Mouse (Mus musculus) midbrain, embryonic 13.5 days (tissue): ENCODE results near the gene Tdrd1. TPM values are rescaled to one million over a fixed set of nuclear protein-coding genes. Genes with fewer than 3 reads are reported as not detected.
"Not testable (repeated sequence)": the region's sequence is repeated elsewhere in the genome, so short reads cannot be mapped to it uniquely, and the experiment has no call there.

Experiments used
- ATAC-seq: fragments of 200-750 bp; cut with Nextera tagmentation; 2 replicates; pipeline ENCODE4 v1.8.0; 2017; ENCODE audit warnings: mild to moderate bottlenecking, moderate TSS enrichment, moderate library complexity
- H3K27ac ChIP-seq: fragments of 300-500 bp; sonication (generic); 2 replicates; pipeline ENCODE4 v1.5.1; 2015; ENCODE audit warnings: inconsistent platforms, mild to moderate bottlenecking, moderate library complexity
- H3K27me3 ChIP-seq: fragments of 300-500 bp; sonication (generic); 2 replicates; pipeline ENCODE4 v1.6.1; 2015; ENCODE audit warnings: mild to moderate bottlenecking, inconsistent platforms
- H3K36me3 ChIP-seq: fragments of 300-500 bp; sonication (generic); 2 replicates; pipeline ENCODE4 v1.6.1; 2015; ENCODE audit warnings: mild to moderate bottlenecking, inconsistent platforms
- H3K4me1 ChIP-seq: fragments of 300-500 bp; sonication (generic); replicated peaks from 2 replicates; pipeline ENCODE4 v1.6.1; 2015; ENCODE audit warnings: inconsistent platforms
- H3K4me2 ChIP-seq: fragments of 300-500 bp; sonication (generic); replicated peaks from 2 replicates; pipeline ENCODE4 v1.6.1; 2015; ENCODE audit warnings: moderate library complexity, mild to moderate bottlenecking, inconsistent platforms
- H3K4me3 ChIP-seq: fragments of 300-500 bp; sonication (generic); replicated peaks from 2 replicates; pipeline ENCODE4 v1.5.1; 2015; ENCODE audit warnings: mild to moderate bottlenecking, inconsistent platforms
- H3K9ac ChIP-seq: fragments of 300-500 bp; sonication (generic); replicated peaks from 2 replicates; pipeline ENCODE4 v1.6.1; 2015; ENCODE audit warnings: mild to moderate bottlenecking, inconsistent platforms
- H3K9me3 ChIP-seq: fragments of 300-500 bp; sonication (generic); 2 replicates; pipeline ENCODE4 v1.6.1; 2016; ENCODE audit warnings: mild to moderate bottlenecking, inconsistent platforms
- WGBS: fragments of 180-500 bp; shearing (Covaris S2); methylation state at CpG from one replicate; pipeline ENCODE4 v1.1.7; 2015; 5-methylcytosine and 5-hydroxymethylcytosine counted together
- polyA plus RNA-seq: library from polyadenylated mRNA; unstranded; fragments of >200 nt; fragmentation: Nextera tagmentation; extraction: Ambion mirVana; gene quantifications from 2 replicates; pipeline ENCODE4 v1.2.1, GENCODE M21; 2015

The Tdrd1 gene
- 0.42 and 0.62 TPM in 2 replicates for polyA plus RNA-seq

- Histone ChIP-seq H3K4me1 (peaks cover 5% of the 10 kb centered on the region), H3K27ac (no peak within 1 kb of the TSS), H3K4me3 (0 out of 2 replicates have a peak within 1 kb of the TSS, but pooled peaks have one; percentile 5), H3K9me3 (no peaks in the 10 kb centered on the region), H3K27me3 (peaks cover 19% of the 10 kb centered on the region; the same call in 1 of the 2 replicates), H3K4me2 (peak within 1 kb of the TSS; percentile 38), H3K9ac (no peak within 1 kb of the TSS), H3K36me3 (no peaks in the 10 kb centered on the region)
- ATAC-seq: no peak
- 64% methylated on average over 39 of the region's 44 CpGs for WGBS
Measured at GRCm38 (mm10) chr19:56826047-56826631, at the start of gene Tdrd1. Tdrd1 (plus strand) TSS chr19:56826209.

- no peak overlapping the region for H3K27ac ChIP-seq
- 50% methylated on average over 16 of the region's 16 CpGs for whole genome bisulfite sequencing
- ATAC-seq: peak; percentile 34
- H3K4me3 ChIP-seq: no peak overlapping the region
- H3K9me3 ChIP-seq: no peaks in the 10 kb centered on the region
- H3K4me2 ChIP-seq: no peak overlapping the region
- H3K9ac ChIP-seq: no peak overlapping the region
- H3K27me3 ChIP-seq: peaks cover 58% of the 10 kb centered on the region
- peaks cover 29% of the 10 kb centered on the region for H3K4me1 ChIP-seq
- no peaks in the 10 kb centered on the region for H3K36me3 ChIP-seq
Measured at GRCm38 (mm10) chr19:56776719-56777382, 49.2 kb upstream of the Tdrd1 start.

- 95% methylated on average over 7 of the region's 7 CpGs for WGBS
- H3K9me3 ChIP-seq, H3K4me2 ChIP-seq, H3K4me3 ChIP-seq, H3K9ac ChIP-seq, ATAC-seq, H3K27ac ChIP-seq, H3K36me3 ChIP-seq: not testable (repeated sequence)
- H3K27me3 ChIP-seq: peaks cover 43% of the 10 kb centered on the region
- H3K4me1 ChIP-seq: peaks cover 21% of the 10 kb centered on the region
Measured at GRCm38 (mm10) chr19:56778532-56778931, 47.5 kb upstream of the Tdrd1 start.

- H3K4me3 ChIP-seq: no peak overlapping the region
- no peak overlapping the region for H3K4me2 ChIP-seq
- H3K4me1 ChIP-seq: no peaks in the 10 kb centered on the region
- H3K36me3 ChIP-seq: peaks cover 48% of the 10 kb centered on the region
- no peak overlapping the region for H3K9ac ChIP-seq
- no peak for ATAC-seq
- H3K27ac ChIP-seq: no peak overlapping the region
- no peaks in the 10 kb centered on the region for H3K9me3 ChIP-seq
- H3K27me3 ChIP-seq: no peaks in the 10 kb centered on the region
- 92% methylated on average over 7 of the region's 7 CpGs for WGBS
Measured at GRCm38 (mm10) chr19:56787911-56788310, 38.1 kb upstream of the Tdrd1 start.

- Histone ChIP-seq H3K36me3 (peaks cover 49% of the 10 kb centered on the region), H3K9ac (no peak overlapping the region), H3K9me3 (no peaks in the 10 kb centered on the region), H3K4me1 (no peaks in the 10 kb centered on the region), H3K27me3 (no peaks in the 10 kb centered on the region), H3K4me3 (no peak overlapping the region), H3K4me2 (no peak overlapping the region), H3K27ac (no peak overlapping the region)
- WGBS: 89% methylated on average over 5 of the region's 5 CpGs
- ATAC-seq: no peak
Measured at GRCm38 (mm10) chr19:56788952-56789351, 37.1 kb upstream of the Tdrd1 start.

GRCm38 (mm10) chr19:56797376-56797775 is 28.6 kb upstream of the Tdrd1 start:
- Histone ChIP-seq H3K9me3 (no peaks in the 10 kb centered on the region), H3K27ac (no peak overlapping the region), H3K4me2 (no peak overlapping the region), H3K4me3 (no peak overlapping the region), H3K4me1 (no peaks in the 10 kb centered on the region), H3K9ac (no peak overlapping the region), H3K36me3 (peaks cover 94% of the 10 kb centered on the region), H3K27me3 (no peaks in the 10 kb centered on the region)
- ATAC-seq: no peak
- 96% methylated on average over 11 of the region's 11 CpGs for WGBS

- ATAC-seq: no peak
- H3K9me3 ChIP-seq: no peaks in the 10 kb centered on the region
- H3K9ac ChIP-seq: no peak overlapping the region
- no peak overlapping the region for H3K4me3 ChIP-seq
- WGBS: 95% methylated on average over 8 of the region's 8 CpGs
- peaks cover 81% of the 10 kb centered on the region for H3K36me3 ChIP-seq
- H3K4me2 ChIP-seq: no peak overlapping the region
- no peaks in the 10 kb centered on the region for H3K4me1 ChIP-seq
- no peak overlapping the region for H3K27ac ChIP-seq
- H3K27me3 ChIP-seq: no peaks in the 10 kb centered on the region
Measured at GRCm38 (mm10) chr19:56800226-56800625, 25.8 kb upstream of the Tdrd1 start.

GRCm38 (mm10) chr19:56800930-56801655 is 24.9 kb upstream of the Tdrd1 start:
- ATAC-seq: no peak
- Histone ChIP-seq H3K27me3 (no peaks in the 10 kb centered on the region), H3K4me2 (no peak overlapping the region), H3K36me3 (peaks cover 81% of the 10 kb centered on the region), H3K4me3 (no peak overlapping the region), H3K9ac (no peak overlapping the region), H3K9me3 (no peaks in the 10 kb centered on the region), H3K27ac (no peak overlapping the region), H3K4me1 (no peaks in the 10 kb centered on the region)
- 90% methylated on average over 7 of the region's 7 CpGs for WGBS

- H3K27ac ChIP-seq: no peak overlapping the region
- H3K4me3 ChIP-seq: no peak overlapping the region
- ATAC-seq: no peak
- H3K27me3 ChIP-seq: no peaks in the 10 kb centered on the region
- no peak overlapping the region for H3K4me2 ChIP-seq
- no peak overlapping the region for H3K9ac ChIP-seq
- 94% methylated on average over 10 of the region's 10 CpGs for WGBS
- no peaks in the 10 kb centered on the region for H3K9me3 ChIP-seq
- peaks cover 79% of the 10 kb centered on the region for H3K36me3 ChIP-seq
- H3K4me1 ChIP-seq: no peaks in the 10 kb centered on the region
Measured at GRCm38 (mm10) chr19:56801656-56802351, 24.2 kb upstream of the Tdrd1 start.

GRCm38 (mm10) chr19:56802352-56802746 is 23.7 kb upstream of the Tdrd1 start:
- peaks cover 81% of the 10 kb centered on the region for H3K36me3 ChIP-seq

GRCm38 (mm10) chr19:56805366-56805765 is 20.6 kb upstream of the Tdrd1 start:
- 87% methylated on average over 2 of the region's 2 CpGs for WGBS
- H3K36me3 ChIP-seq: peaks cover 65% of the 10 kb centered on the region
- no peak for ATAC-seq

More at GRCm38 (mm10) chr19:56802352-56802746, 23.7 kb upstream of the Tdrd1 start:
- WGBS: 82% methylated on average over 3 of the region's 3 CpGs
- Histone ChIP-seq H3K4me2 (no peak overlapping the region), H3K9ac (no peak overlapping the region), H3K4me3 (no peak overlapping the region), H3K27ac (no peak overlapping the region; the same call in 1 of the 2 replicates), H3K9me3 (no peaks in the 10 kb centered on the region), H3K4me1 (no peaks in the 10 kb centered on the region), H3K27me3 (no peaks in the 10 kb centered on the region)
- ATAC-seq: no peak

GRCm38 (mm10) chr19:56807122-56807521 is 18.9 kb upstream of the Tdrd1 start:
- Histone ChIP-seq H3K4me3 (no peak overlapping the region), H3K9me3 (no peaks in the 10 kb centered on the region), H3K4me2 (no peak overlapping the region), H3K27me3 (no peaks in the 10 kb centered on the region), H3K36me3 (peaks cover 48% of the 10 kb centered on the region), H3K27ac (no peak overlapping the region), H3K4me1 (no peaks in the 10 kb centered on the region), H3K9ac (no peak overlapping the region)
- WGBS: 94% methylated on average over 5 of the region's 5 CpGs
- ATAC-seq: no peak

More at GRCm38 (mm10) chr19:56805366-56805765, 20.6 kb upstream of the Tdrd1 start:
- H3K9me3 ChIP-seq: no peaks in the 10 kb centered on the region
- H3K4me2 ChIP-seq: no peak overlapping the region
- H3K27me3 ChIP-seq: no peaks in the 10 kb centered on the region
- no peak overlapping the region for H3K4me3 ChIP-seq
- no peak overlapping the region for H3K9ac ChIP-seq
- H3K4me1 ChIP-seq: no peaks in the 10 kb centered on the region
- H3K27ac ChIP-seq: no peak overlapping the region
